21 mouse cellular contexts compared by ENCODE assay signal in the genomic region with DNA sequence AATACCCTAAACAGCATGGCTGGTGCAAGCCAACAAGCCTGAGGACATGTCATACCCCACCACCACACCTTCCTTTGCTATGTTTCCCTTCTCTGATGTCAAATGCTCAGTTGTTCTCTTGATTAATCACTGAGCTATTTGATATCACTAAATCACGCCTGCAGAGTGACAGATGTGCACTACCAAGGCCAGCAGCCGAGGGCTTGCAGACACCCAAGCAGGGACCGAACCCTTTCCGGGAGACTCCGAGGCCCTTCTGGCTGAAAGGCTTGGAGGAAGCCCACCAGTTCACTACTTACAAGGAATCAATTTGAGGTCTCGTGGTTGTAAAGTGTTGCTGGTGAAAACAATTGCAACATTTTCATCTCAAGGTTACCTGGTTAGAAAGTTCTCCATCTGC. TPM values are rescaled to one million over a fixed set of nuclear protein-coding genes. Genes with fewer than 3 reads are reported as not detected.
DNase-seq lines count a peak whose midpoint lies in the region; ATAC-seq lines count a peak whose summit lies in the region.
"Had no signal": no experiment of that assay in that cellular context is flagged by ENCODE, and none has a peak within 500 bp of the region (broad histone marks: within the 10 kb centered on the region; RNA-seq: fewer than 3 reads in every experiment).

No protein-coding gene starts in this region.

- H3K4me1 ChIP-seq in forebrain, embryonic 11.5 days (replicated peaks; ENCODE audit: control insufficient read depth, insufficient read depth, low read length), result no peaks in the 10 kb centered on the region; the same call in 1 of the 2 replicates
- H3K4me1 ChIP-seq in forebrain, embryonic 12.5 days, result peaks cover 3% of the 10 kb centered on the region
- peaks cover 27% of the 10 kb centered on the region for H3K4me1 ChIP-seq in heart, embryonic 10.5 days
- peaks cover 13% of the 10 kb centered on the region for H3K4me1 ChIP-seq in midbrain, embryonic 10.5 days
- peaks cover 4% of the 10 kb centered on the region; the same call in 1 of the 2 replicates for H3K4me1 ChIP-seq in midbrain, embryonic 13.5 days (replicated peaks)
- H3K4me1 ChIP-seq in limb, embryonic 10.5 days, result peaks cover 14% of the 10 kb centered on the region

- 88% methylated on average over 6 of the region's 6 CpGs for WGBS in forebrain, embryonic 11.5 days
- WGBS in forebrain, embryonic 12.5 days, result 88% methylated on average over 6 of the region's 6 CpGs
- 77% methylated on average over 6 of the region's 6 CpGs for WGBS in heart, embryonic 10.5 days
- 91% methylated on average over 6 of the region's 6 CpGs for WGBS in midbrain, embryonic 10.5 days
- 93% methylated on average over 6 of the region's 6 CpGs for WGBS in midbrain, embryonic 13.5 days
- 86% methylated on average over 6 of the region's 6 CpGs for WGBS in limb, embryonic 10.5 days

- no peak for ATAC-seq in forebrain, embryonic 11.5 days (replicated peaks; ENCODE audit: low FRiP score)
- no peak for ATAC-seq in forebrain, embryonic 12.5 days (ENCODE audit: low FRiP score)
- ATAC-seq in midbrain, embryonic 13.5 days, result no peak
- ATAC-seq: forebrain, embryonic 14.5 days; forebrain, embryonic 16.5 days had no signal

- H3K9ac ChIP-seq in forebrain, embryonic 11.5 days (ENCODE audit: low read length), result no peak overlapping the region
- H3K9ac ChIP-seq in forebrain, embryonic 12.5 days, result no peak overlapping the region
- no peak overlapping the region for H3K9ac ChIP-seq in midbrain, embryonic 13.5 days (replicated peaks)
- H3K9ac ChIP-seq: embryonic facial prominence, embryonic 12.5 days had no signal

- peak; percentile 39 for DNase-seq in forebrain, embryonic 11.5 days (ENCODE audit: low spot score)
- peak; percentile 56 for DNase-seq in heart, embryonic 10.5 days (ENCODE audit: low spot score)
- DNase-seq in heart, postnatal 4 days, result no peak
- DNase-seq in midbrain, embryonic 10.5 days (ENCODE audit: low spot score), result peak; percentile 5
- peak; percentile 21 for DNase-seq in limb, embryonic 10.5 days (ENCODE audit: low spot score)
- no peak for DNase-seq in cerebellum, postnatal 10 days
- DNase-seq: adrenal gland, adult 2 months; adrenal gland, postnatal 10 days; adrenal gland, postnatal 25 days; cerebellum, adult 11 months; cerebellum, adult 18-20 months; cerebellum, adult 8-10 months; cerebellum, adult 9-11 months; cerebellum, postnatal 25 days had no signal

- H3K4me2 ChIP-seq in forebrain, embryonic 11.5 days (ENCODE audit: low read depth, low read length, severe bottlenecking), result no peak overlapping the region
- H3K4me2 ChIP-seq in forebrain, embryonic 12.5 days, result no peak overlapping the region
- no peak overlapping the region for H3K4me2 ChIP-seq in midbrain, embryonic 13.5 days (replicated peaks)
- H3K4me2 ChIP-seq: embryonic facial prominence, embryonic 12.5 days had no signal

- H3K27ac ChIP-seq in forebrain, embryonic 11.5 days (ENCODE audit: low read depth, low read length), result no peak overlapping the region
- H3K27ac ChIP-seq in forebrain, embryonic 12.5 days, result no peak overlapping the region
- H3K27ac ChIP-seq in heart, embryonic 10.5 days, result no peak overlapping the region
- H3K27ac ChIP-seq in midbrain, embryonic 10.5 days (replicated peaks), result no peak overlapping the region
- no peak overlapping the region for H3K27ac ChIP-seq in midbrain, embryonic 13.5 days
- H3K27ac ChIP-seq in limb, embryonic 10.5 days, result no peak overlapping the region
- H3K27ac ChIP-seq: embryonic facial prominence, embryonic 10.5 days; embryonic facial prominence, embryonic 12.5 days had no signal

- H3K9me3 ChIP-seq in forebrain, embryonic 11.5 days (ENCODE audit: control insufficient read depth, low read length), result no peaks in the 10 kb centered on the region
- H3K9me3 ChIP-seq in forebrain, embryonic 12.5 days, result no peaks in the 10 kb centered on the region
- no peaks in the 10 kb centered on the region for H3K9me3 ChIP-seq in heart, embryonic 10.5 days
- H3K9me3 ChIP-seq in midbrain, embryonic 10.5 days (replicated peaks), result no peaks in the 10 kb centered on the region
- H3K9me3 ChIP-seq in midbrain, embryonic 13.5 days, result no peaks in the 10 kb centered on the region
- no peaks in the 10 kb centered on the region for H3K9me3 ChIP-seq in limb, embryonic 10.5 days (replicated peaks)
- H3K9me3 ChIP-seq: embryonic facial prominence, embryonic 10.5 days; embryonic facial prominence, embryonic 12.5 days had no signal

- H3K36me3 ChIP-seq in forebrain, embryonic 11.5 days (ENCODE audit: control insufficient read depth, insufficient read depth, low read length), result no peaks in the 10 kb centered on the region
- no peaks in the 10 kb centered on the region for H3K36me3 ChIP-seq in forebrain, embryonic 12.5 days (replicated peaks)
- no peaks in the 10 kb centered on the region for H3K36me3 ChIP-seq in heart, embryonic 10.5 days
- H3K36me3 ChIP-seq in midbrain, embryonic 10.5 days, result no peaks in the 10 kb centered on the region
- no peaks in the 10 kb centered on the region for H3K36me3 ChIP-seq in midbrain, embryonic 13.5 days
- H3K36me3 ChIP-seq in limb, embryonic 10.5 days, result no peaks in the 10 kb centered on the region
- H3K36me3 ChIP-seq: embryonic facial prominence, embryonic 10.5 days; embryonic facial prominence, embryonic 12.5 days had no signal

- peaks cover 5% of the 10 kb centered on the region; the same call in 1 of the 2 replicates for H3K27me3 ChIP-seq in forebrain, embryonic 11.5 days (ENCODE audit: control insufficient read depth, insufficient read depth, low read length)
- peaks cover 41% of the 10 kb centered on the region for H3K27me3 ChIP-seq in forebrain, embryonic 12.5 days
- peaks cover 48% of the 10 kb centered on the region for H3K27me3 ChIP-seq in heart, embryonic 10.5 days (ENCODE audit: insufficient read depth, poor library complexity, severe bottlenecking)
- peaks cover 43% of the 10 kb centered on the region for H3K27me3 ChIP-seq in midbrain, embryonic 10.5 days (ENCODE audit: low read depth, poor library complexity, severe bottlenecking)
- H3K27me3 ChIP-seq in midbrain, embryonic 13.5 days, result peaks cover 31% of the 10 kb centered on the region
- H3K27me3 ChIP-seq in limb, embryonic 10.5 days (ENCODE audit: low read depth, poor library complexity, severe bottlenecking), result peaks cover 47% of the 10 kb centered on the region

- no peak overlapping the region for H3K4me3 ChIP-seq in forebrain, embryonic 11.5 days (ENCODE audit: low read depth, low read length)
- H3K4me3 ChIP-seq in forebrain, embryonic 12.5 days (replicated peaks), result no peak overlapping the region
- no peak overlapping the region for H3K4me3 ChIP-seq in heart, embryonic 10.5 days
- H3K4me3 ChIP-seq in midbrain, embryonic 10.5 days, result no peak overlapping the region
- H3K4me3 ChIP-seq in midbrain, embryonic 13.5 days (replicated peaks), result no peak overlapping the region
- no peak overlapping the region for H3K4me3 ChIP-seq in limb, embryonic 10.5 days
- H3K4me3 ChIP-seq: embryonic facial prominence, embryonic 10.5 days; embryonic facial prominence, embryonic 12.5 days had no signal

RNA-seq across cellular contexts. Expression of gene Ephb1, which starts 3.5 kb away (rescaled TPM):
- 19.8 and 19.9 TPM in 2 replicates for polyA plus RNA-seq in forebrain, embryonic 11.5 days (2014; fragmentation: Nextera tagmentation; extraction: Ambion mirVana)
- 26.7 and 28.7 TPM in 2 replicates for polyA plus RNA-seq in forebrain, embryonic 12.5 days (2016; fragmentation: Nextera tagmentation; extraction: Ambion mirVana)
- polyA plus RNA-seq in heart, embryonic 10.5 days (2016; fragmentation: Nextera tagmentation; extraction: Ambion mirVana), result 0.52 and 1.3 TPM in 2 replicates
- 1 to 10 TPM; 8.3 to 9.7 TPM for total RNA-seq in heart, postnatal 4 days (2021)
- polyA plus RNA-seq in midbrain, embryonic 10.5 days (2016; fragmentation: Nextera tagmentation; extraction: Ambion mirVana), result 9.5 and 14.7 TPM in 2 replicates
- polyA plus RNA-seq in midbrain, embryonic 13.5 days (2015; fragmentation: Nextera tagmentation; extraction: Ambion mirVana), result 62.9 and 66.2 TPM in 2 replicates
- 1.1 and 1.2 TPM in 2 replicates for polyA plus RNA-seq in limb, embryonic 10.5 days (2016; fragmentation: Nextera tagmentation; extraction: Ambion mirVana)
- total RNA-seq: MEL had no signal

Comparison
In these comparisons a context has a peak if more than half of its experiments do, and no peak if none do; other contexts are left out.
1. DNase-seq: peak in forebrain, embryonic 11.5 days (single experiment), heart, embryonic 10.5 days (single experiment), midbrain, embryonic 10.5 days (single experiment) and limb, embryonic 10.5 days (single experiment); none in heart, postnatal 4 days (single experiment) and cerebellum, postnatal 10 days (0 of 2).